Mouse (Mus musculus): ENCODE data around the gene Map3k20. TPM values are rescaled to one million over a fixed set of nuclear protein-coding genes. Genes with fewer than 3 reads are reported as not detected.

The Map3k20 gene
- polyA plus RNA-seq, 1 experiment from 2014 or later = 62.5 TPM

DNA sequence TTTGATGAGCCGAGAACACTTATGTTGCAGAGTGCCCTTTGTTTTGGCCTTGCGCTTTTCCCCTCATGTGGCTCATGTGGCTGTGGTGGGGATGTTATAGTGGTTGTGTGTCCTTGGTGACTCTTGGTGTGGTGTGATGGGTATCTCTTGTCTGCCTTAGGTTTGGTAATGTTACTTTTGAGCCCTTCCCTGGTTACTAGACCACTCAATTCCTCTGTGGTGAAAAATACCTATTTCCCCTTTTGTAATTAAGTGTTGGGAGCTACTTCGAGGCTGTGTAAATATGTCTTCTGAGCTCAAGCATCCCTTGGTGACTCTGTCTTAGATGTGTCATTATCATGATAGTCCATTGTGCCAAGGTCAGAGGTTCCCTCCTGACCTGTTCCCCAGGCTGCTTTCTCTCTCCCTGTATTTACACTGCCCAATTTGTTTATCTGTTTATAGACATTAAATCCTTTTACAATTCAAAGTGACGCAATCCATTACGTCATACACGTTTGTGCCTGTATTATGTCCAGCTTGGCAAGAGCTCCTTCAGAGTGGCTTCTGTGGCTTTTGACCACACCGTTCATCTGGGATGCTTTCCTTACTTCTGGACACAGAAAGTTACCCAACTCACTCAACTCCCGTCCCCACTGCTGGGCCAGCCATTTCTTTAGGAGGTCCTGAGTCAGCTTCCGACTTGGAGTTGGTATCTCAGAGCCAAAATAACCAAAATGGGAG, 15.9 kb downstream of the Map3k20 start:
- no peak for ATAC-seq (replicated peaks; ENCODE audit: insufficient number of reproducible peaks, low FRiP score, low TSS enrichment)
- no peak overlapping the region for H3K27ac ChIP-seq (ENCODE audit: low read depth, low read length)
- H3K4me1 ChIP-seq (ENCODE audit: control insufficient read depth, insufficient read depth, low read length) = peaks cover 10% of the 10 kb centered on the region; the same call in 1 of the 2 replicates
- H3K36me3 ChIP-seq (ENCODE audit: control insufficient read depth, insufficient read depth, low read length) = 0 out of 2 replicates have a peak, but pooled peaks cover 2% of the 10 kb centered on the region
- 86% methylated on average over 9 of the region's 9 CpGs for WGBS (ENCODE audit: insufficient replicate concordance)
- no peak overlapping the region for H3K4me3 ChIP-seq (ENCODE audit: low read depth, low read length)
- no peak overlapping the region for H3K9ac ChIP-seq (ENCODE audit: low read depth, low read length)
- no peaks in the 10 kb centered on the region for H3K9me3 ChIP-seq (replicated peaks; ENCODE audit: control insufficient read depth, low read length)
- no peak overlapping the region for H3K4me2 ChIP-seq
- H3K27me3 ChIP-seq (ENCODE audit: control insufficient read depth, insufficient read depth, low read length) = no peaks in the 10 kb centered on the region

DNA sequence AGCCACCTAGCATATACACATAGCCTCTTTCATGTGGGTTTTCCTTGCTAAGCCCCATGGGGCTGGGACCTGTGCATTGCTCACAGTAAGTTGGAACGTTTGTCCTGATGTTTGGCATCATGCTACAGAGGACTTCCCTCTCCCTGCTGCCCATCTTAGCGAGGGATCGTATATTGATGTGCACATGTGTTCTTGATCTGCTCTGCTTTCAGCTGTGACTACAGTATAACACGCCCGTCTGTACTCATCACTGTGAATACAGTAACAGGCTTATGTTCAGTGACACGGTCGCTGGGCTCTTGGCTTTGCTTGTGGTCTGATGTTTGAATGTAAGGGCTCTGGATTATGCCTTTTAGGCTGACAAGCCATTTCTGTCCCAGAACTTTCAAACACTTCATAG, 20.3 kb downstream of the Map3k20 start:
- Histone ChIP-seq H3K4me1 (ENCODE audit: control insufficient read depth, insufficient read depth, low read length) (0 out of 2 replicates have a peak, but pooled peaks cover 7% of the 10 kb centered on the region), H3K9me3 (replicated peaks; ENCODE audit: control insufficient read depth, low read length) (no peaks in the 10 kb centered on the region), H3K4me2 (no peak overlapping the region), H3K27ac (ENCODE audit: low read depth, low read length) (no peak overlapping the region), H3K9ac (ENCODE audit: low read depth, low read length) (no peak overlapping the region), H3K36me3 (ENCODE audit: control insufficient read depth, insufficient read depth, low read length) (0 out of 2 replicates have a peak, but pooled peaks cover 2% of the 10 kb centered on the region), H3K27me3 (ENCODE audit: control insufficient read depth, insufficient read depth, low read length) (no peaks in the 10 kb centered on the region), H3K4me3 (ENCODE audit: low read depth, low read length) (no peak overlapping the region)
- WGBS (ENCODE audit: insufficient replicate concordance) = 84% methylated on average over 7 of the region's 7 CpGs
- no peak for ATAC-seq (replicated peaks; ENCODE audit: insufficient number of reproducible peaks, low FRiP score, low TSS enrichment)

DNA sequence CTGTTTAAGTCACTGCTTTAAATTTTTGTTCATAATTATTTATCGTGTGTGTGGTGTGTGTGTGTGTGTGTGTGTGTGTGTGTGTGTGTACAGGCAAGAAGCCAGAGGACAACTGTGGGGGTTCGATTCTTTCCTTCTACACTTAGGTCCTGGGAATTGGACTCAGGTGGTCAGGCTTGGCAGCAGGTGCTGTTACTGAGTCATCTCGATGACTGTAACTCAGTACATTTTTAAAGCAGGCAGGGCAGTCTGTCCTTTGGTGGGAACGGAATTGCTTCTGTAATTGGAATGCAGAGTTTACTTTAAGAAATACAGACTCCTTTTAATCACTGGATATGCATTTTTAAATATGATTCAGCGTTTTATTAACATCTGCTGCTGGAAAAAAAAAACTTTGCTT, 22.9 kb downstream of the Map3k20 start:
- H3K4me1 ChIP-seq (ENCODE audit: control insufficient read depth, insufficient read depth, low read length) = peaks cover 27% of the 10 kb centered on the region

DNA sequence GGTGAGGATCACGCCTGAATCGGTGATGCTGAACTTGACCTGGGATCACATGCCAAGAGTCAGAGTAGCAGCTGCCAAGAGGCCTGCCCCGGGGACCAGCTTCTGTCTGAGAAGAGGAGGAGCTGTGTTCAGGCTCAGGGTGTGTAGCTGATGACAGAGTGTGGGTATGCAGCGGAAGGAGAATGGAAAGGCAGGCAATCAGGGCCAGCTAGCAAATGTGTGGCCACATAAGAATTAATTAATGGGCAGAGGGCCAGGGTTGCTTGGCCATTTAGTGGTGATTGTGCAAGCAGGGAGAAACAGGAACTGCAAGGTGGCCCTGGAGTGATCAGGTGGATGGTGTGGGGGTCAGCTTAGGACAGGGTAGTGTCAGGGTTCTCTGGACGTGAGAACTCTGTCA, 23.5 kb downstream of the Map3k20 start:
- H3K36me3 ChIP-seq (ENCODE audit: control insufficient read depth, insufficient read depth, low read length) = 0 out of 2 replicates have a peak, but pooled peaks cover 2% of the 10 kb centered on the region
- no peak overlapping the region for H3K4me3 ChIP-seq (ENCODE audit: low read depth, low read length)
- no peak overlapping the region for H3K4me2 ChIP-seq
- no peak overlapping the region for H3K27ac ChIP-seq (ENCODE audit: low read depth, low read length)
- no peak for ATAC-seq (replicated peaks; ENCODE audit: insufficient number of reproducible peaks, low FRiP score, low TSS enrichment)
- 73% methylated on average over 5 of the region's 5 CpGs for WGBS (ENCODE audit: insufficient replicate concordance)
- H3K9ac ChIP-seq (ENCODE audit: low read depth, low read length) = no peak overlapping the region
- no peaks in the 10 kb centered on the region for H3K27me3 ChIP-seq (ENCODE audit: control insufficient read depth, insufficient read depth, low read length)
- no peaks in the 10 kb centered on the region for H3K9me3 ChIP-seq (replicated peaks; ENCODE audit: control insufficient read depth, low read length)
- peaks cover 27% of the 10 kb centered on the region for H3K4me1 ChIP-seq (ENCODE audit: control insufficient read depth, insufficient read depth, low read length)

More for the DNA sequence above, 22.9 kb downstream of the Map3k20 start:
- H3K4me3 ChIP-seq (ENCODE audit: low read depth, low read length) = no peak overlapping the region
- 0 out of 2 replicates have a peak, but pooled peaks cover 2% of the 10 kb centered on the region for H3K36me3 ChIP-seq (ENCODE audit: control insufficient read depth, insufficient read depth, low read length)
- H3K27ac ChIP-seq (ENCODE audit: low read depth, low read length) = no peak overlapping the region
- H3K9ac ChIP-seq (ENCODE audit: low read depth, low read length) = no peak overlapping the region
- no peaks in the 10 kb centered on the region for H3K9me3 ChIP-seq (replicated peaks; ENCODE audit: control insufficient read depth, low read length)
- no peaks in the 10 kb centered on the region for H3K27me3 ChIP-seq (ENCODE audit: control insufficient read depth, insufficient read depth, low read length)
- ATAC-seq (replicated peaks; ENCODE audit: insufficient number of reproducible peaks, low FRiP score, low TSS enrichment) = no peak
- 85% methylated on average over 5 of the region's 5 CpGs for WGBS (ENCODE audit: insufficient replicate concordance)
- no peak overlapping the region for H3K4me2 ChIP-seq

DNA sequence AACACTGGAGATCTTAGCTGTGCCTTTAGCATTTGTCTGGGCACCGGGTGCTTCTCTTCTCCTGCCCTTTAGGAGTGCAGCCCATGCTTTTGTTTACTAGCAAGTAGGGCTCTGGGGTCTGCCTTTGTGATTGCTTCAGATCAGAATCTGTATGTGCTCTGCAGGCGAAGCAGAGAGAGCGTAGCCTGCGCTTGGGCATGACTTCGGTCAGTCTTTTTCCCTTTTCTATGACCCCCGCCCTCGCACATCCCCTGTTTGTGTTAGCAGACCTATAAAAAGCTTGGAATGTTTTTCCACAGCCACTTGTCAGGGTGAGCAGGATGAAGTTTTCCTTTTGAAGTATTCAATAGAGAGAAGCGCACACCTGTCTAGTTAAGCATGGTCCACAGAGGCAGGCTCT, 26.0 kb downstream of the Map3k20 start:
- no peaks in the 10 kb centered on the region for H3K27me3 ChIP-seq (ENCODE audit: control insufficient read depth, insufficient read depth, low read length)
- no peak overlapping the region for H3K27ac ChIP-seq (ENCODE audit: low read depth, low read length)
- H3K36me3 ChIP-seq (ENCODE audit: control insufficient read depth, insufficient read depth, low read length) = no peaks in the 10 kb centered on the region
- peaks cover 27% of the 10 kb centered on the region for H3K4me1 ChIP-seq (ENCODE audit: control insufficient read depth, insufficient read depth, low read length)
- H3K4me2 ChIP-seq = no peak overlapping the region
- WGBS (ENCODE audit: insufficient replicate concordance) = 46% methylated on average over 8 of the region's 8 CpGs
- ATAC-seq (replicated peaks; ENCODE audit: insufficient number of reproducible peaks, low FRiP score, low TSS enrichment) = no peak
- H3K4me3 ChIP-seq (ENCODE audit: low read depth, low read length) = no peak overlapping the region
- H3K9ac ChIP-seq (ENCODE audit: low read depth, low read length) = no peak overlapping the region
- H3K9me3 ChIP-seq (replicated peaks; ENCODE audit: control insufficient read depth, low read length) = no peaks in the 10 kb centered on the region

GRCm38 (mm10) chr2:72313312-72313711, 27.9 kb downstream of the Map3k20 start:
- ATAC-seq (replicated peaks; ENCODE audit: insufficient number of reproducible peaks, low FRiP score, low TSS enrichment) = no peak
- Histone ChIP-seq H3K27ac (ENCODE audit: low read depth, low read length) (0 out of 2 replicates have a peak overlapping the region, but pooled peaks have one; percentile 8), H3K9me3 (replicated peaks; ENCODE audit: control insufficient read depth, low read length) (no peaks in the 10 kb centered on the region), H3K4me2 (no peak overlapping the region), H3K4me3 (ENCODE audit: low read depth, low read length) (no peak overlapping the region), H3K4me1 (ENCODE audit: control insufficient read depth, insufficient read depth, low read length) (peaks cover 34% of the 10 kb centered on the region), H3K9ac (ENCODE audit: low read depth, low read length) (no peak overlapping the region), H3K36me3 (ENCODE audit: control insufficient read depth, insufficient read depth, low read length) (no peaks in the 10 kb centered on the region), H3K27me3 (ENCODE audit: control insufficient read depth, insufficient read depth, low read length) (no peaks in the 10 kb centered on the region)
- WGBS (ENCODE audit: insufficient replicate concordance) = 81% methylated on average over 11 of the region's 11 CpGs

- H3K27me3 ChIP-seq (ENCODE audit: control insufficient read depth, insufficient read depth, low read length) = no peaks in the 10 kb centered on the region
- H3K4me2 ChIP-seq = no peak overlapping the region
- peak overlapping the region; percentile 46 for H3K27ac ChIP-seq (ENCODE audit: low read depth, low read length)
- ATAC-seq (replicated peaks; ENCODE audit: insufficient number of reproducible peaks, low FRiP score, low TSS enrichment) = no peak
- no peaks in the 10 kb centered on the region for H3K9me3 ChIP-seq (replicated peaks; ENCODE audit: control insufficient read depth, low read length)
- no peak overlapping the region for H3K9ac ChIP-seq (ENCODE audit: low read depth, low read length)
- H3K36me3 ChIP-seq (ENCODE audit: control insufficient read depth, insufficient read depth, low read length) = no peaks in the 10 kb centered on the region
- WGBS (ENCODE audit: insufficient replicate concordance) = 36% methylated on average over 4 of the region's 4 CpGs
- no peak overlapping the region for H3K4me3 ChIP-seq (ENCODE audit: low read depth, low read length)
- peaks cover 36% of the 10 kb centered on the region for H3K4me1 ChIP-seq (ENCODE audit: control insufficient read depth, insufficient read depth, low read length)
Observed at GRCm38 (mm10) chr2:72318421-72318820, 33.0 kb downstream of the Map3k20 start.

DNA sequence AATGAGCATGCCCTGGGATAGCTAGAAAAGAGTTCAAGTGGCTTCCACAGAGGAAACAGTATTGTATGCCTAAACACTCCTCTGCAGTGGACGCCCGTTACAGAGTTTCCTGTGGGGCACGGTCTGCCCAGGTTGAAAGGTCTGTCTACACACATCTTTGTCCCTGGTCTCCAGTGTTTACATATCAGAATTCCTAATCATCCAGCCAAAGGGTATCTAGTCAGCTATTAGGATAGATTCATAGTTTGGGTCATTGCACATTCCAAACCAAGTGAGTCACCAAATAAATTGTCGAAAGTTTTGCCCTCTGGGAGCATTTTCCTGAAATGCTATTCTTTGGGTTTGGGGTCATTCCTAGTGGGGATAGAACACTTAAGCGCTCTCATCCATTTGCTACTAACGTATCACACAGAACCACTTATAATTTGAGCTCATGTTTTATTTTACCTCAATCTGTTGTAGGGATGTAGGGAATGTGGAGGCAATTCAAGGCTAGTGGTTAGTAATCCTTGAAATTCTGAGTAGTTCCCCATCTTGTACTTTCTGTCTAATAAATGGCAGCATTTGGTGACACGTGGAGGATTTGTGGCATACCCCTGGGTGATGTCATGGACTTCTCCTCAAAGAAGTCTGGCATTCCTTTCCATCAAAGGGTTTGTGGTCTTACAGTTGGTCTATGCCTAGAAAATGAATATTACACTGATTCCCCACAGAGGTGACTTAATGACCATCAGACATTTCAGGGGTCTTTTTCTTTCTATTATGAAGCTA, 33.8 kb downstream of the Map3k20 start:
- no peak for ATAC-seq (replicated peaks; ENCODE audit: insufficient number of reproducible peaks, low FRiP score, low TSS enrichment)
- peak overlapping the region; percentile 46; the same call in 1 of the 2 replicates for H3K27ac ChIP-seq (ENCODE audit: low read depth, low read length)
- no peak overlapping the region for H3K4me2 ChIP-seq
- H3K4me1 ChIP-seq (ENCODE audit: control insufficient read depth, insufficient read depth, low read length) = peaks cover 36% of the 10 kb centered on the region
- no peaks in the 10 kb centered on the region for H3K9me3 ChIP-seq (replicated peaks; ENCODE audit: control insufficient read depth, low read length)
- WGBS (ENCODE audit: insufficient replicate concordance) = 66% methylated on average over 7 of the region's 7 CpGs
- H3K36me3 ChIP-seq (ENCODE audit: control insufficient read depth, insufficient read depth, low read length) = no peaks in the 10 kb centered on the region
- H3K9ac ChIP-seq (ENCODE audit: low read depth, low read length) = no peak overlapping the region
- H3K27me3 ChIP-seq (ENCODE audit: control insufficient read depth, insufficient read depth, low read length) = no peaks in the 10 kb centered on the region
- no peak overlapping the region for H3K4me3 ChIP-seq (ENCODE audit: low read depth, low read length)

Data from heart, embryonic 11.5 days (tissue).